Mouse (Mus musculus): ENCODE results near the gene Unc5b. TPM values are rescaled to one million over a fixed set of nuclear protein-coding genes. Genes with fewer than 3 reads are reported as not detected.
A peak's percentile ranks its signal among the peaks of the same experiment; 100 is the strongest.

Unc5b gene
- polyA plus RNA-seq, 1 experiment = 1.1 TPM

- Histone ChIP-seq H3K27ac (ENCODE audit: insufficient read depth, low read depth, low read length) (no peak overlapping the region), H3K4me1 (ENCODE audit: control insufficient read depth, insufficient read depth, low read length) (no peaks in the 10 kb centered on the region), H3K4me3 (ENCODE audit: insufficient read depth, low read length) (no peak overlapping the region)
- TF ChIP-seq CTCF (IDR thresholded peaks at IDR 0.05; ENCODE audit: low read depth, low read length) (no peak), POLR2A (IDR thresholded peaks at IDR 0.05; ENCODE audit: borderline replicate concordance, low read depth, low read length) (no peak)
These were observed 64.0 kb downstream of the Unc5b start for GRCm38 (mm10) chr10:60767400-60767799.

- Histone ChIP-seq H3K4me1 (ENCODE audit: control insufficient read depth, insufficient read depth, low read length) (no peaks in the 10 kb centered on the region), H3K4me3 (ENCODE audit: insufficient read depth, low read length) (no peak overlapping the region), H3K27ac (ENCODE audit: insufficient read depth, low read depth, low read length) (no peak overlapping the region)
- no peak for TF ChIP-seq POLR2A (IDR thresholded peaks at IDR 0.05; ENCODE audit: borderline replicate concordance, low read depth, low read length)
- TF ChIP-seq CTCF (IDR thresholded peaks at IDR 0.05; ENCODE audit: low read depth, low read length) = no peak
These were observed 69.3 kb downstream of the Unc5b start for GRCm38 (mm10) chr10:60762126-60762525.

- TF ChIP-seq POLR2A (IDR thresholded peaks at IDR 0.05; ENCODE audit: borderline replicate concordance, low read depth, low read length) = no peak
- TF ChIP-seq CTCF (IDR thresholded peaks at IDR 0.05; ENCODE audit: low read depth, low read length) = peak; percentile 80
- H3K4me1 ChIP-seq (ENCODE audit: control insufficient read depth, insufficient read depth, low read length) = no peaks in the 10 kb centered on the region
- no peak overlapping the region for H3K27ac ChIP-seq (ENCODE audit: insufficient read depth, low read depth, low read length)
- no peak overlapping the region for H3K4me3 ChIP-seq (ENCODE audit: insufficient read depth, low read length)
These were observed 71.0 kb downstream of the Unc5b start for GRCm38 (mm10) chr10:60760377-60760776.

- peak; percentile 81 for TF ChIP-seq CTCF (IDR thresholded peaks at IDR 0.05; ENCODE audit: low read depth, low read length)
- no peak for TF ChIP-seq POLR2A (IDR thresholded peaks at IDR 0.05; ENCODE audit: borderline replicate concordance, low read depth, low read length)
- H3K4me3 ChIP-seq (ENCODE audit: insufficient read depth, low read length) = no peak overlapping the region
- H3K4me1 ChIP-seq (ENCODE audit: control insufficient read depth, insufficient read depth, low read length) = peaks cover 6% of the 10 kb centered on the region
- no peak overlapping the region for H3K27ac ChIP-seq (ENCODE audit: insufficient read depth, low read depth, low read length)
These were observed 74.4 kb downstream of the Unc5b start for GRCm38 (mm10) chr10:60756992-60757391.

GRCm38 (mm10) chr10:60756146-60756545 is 75.2 kb downstream of the Unc5b start:
- no peak for TF ChIP-seq CTCF (IDR thresholded peaks at IDR 0.05; ENCODE audit: low read depth, low read length)
- TF ChIP-seq POLR2A (IDR thresholded peaks at IDR 0.05; ENCODE audit: borderline replicate concordance, low read depth, low read length) = no peak

GRCm38 (mm10) chr10:60753941-60754340 is 77.4 kb downstream of the Unc5b start:
- Histone ChIP-seq H3K27ac (ENCODE audit: insufficient read depth, low read depth, low read length) (no peak overlapping the region), H3K4me3 (ENCODE audit: insufficient read depth, low read length) (no peak overlapping the region), H3K4me1 (ENCODE audit: control insufficient read depth, insufficient read depth, low read length) (peaks cover 30% of the 10 kb centered on the region)
- TF ChIP-seq POLR2A (IDR thresholded peaks at IDR 0.05; ENCODE audit: borderline replicate concordance, low read depth, low read length) (no peak), CTCF (IDR thresholded peaks at IDR 0.05; ENCODE audit: low read depth, low read length) (no peak)

More at GRCm38 (mm10) chr10:60756146-60756545, 75.2 kb downstream of the Unc5b start:
- Histone ChIP-seq H3K27ac (ENCODE audit: insufficient read depth, low read depth, low read length) (no peak overlapping the region), H3K4me3 (ENCODE audit: insufficient read depth, low read length) (no peak overlapping the region), H3K4me1 (ENCODE audit: control insufficient read depth, insufficient read depth, low read length) (peaks cover 13% of the 10 kb centered on the region)

- Histone ChIP-seq H3K27ac (ENCODE audit: insufficient read depth, low read depth, low read length) (no peak overlapping the region), H3K4me1 (ENCODE audit: control insufficient read depth, insufficient read depth, low read length) (peaks cover 34% of the 10 kb centered on the region), H3K4me3 (ENCODE audit: insufficient read depth, low read length) (no peak overlapping the region)
- TF ChIP-seq POLR2A (IDR thresholded peaks at IDR 0.05; ENCODE audit: borderline replicate concordance, low read depth, low read length) (no peak), CTCF (IDR thresholded peaks at IDR 0.05; ENCODE audit: low read depth, low read length) (no peak)
These were observed 78.1 kb downstream of the Unc5b start for GRCm38 (mm10) chr10:60753261-60753660.

GRCm38 (mm10) chr10:60752040-60753020 is 79.1 kb downstream of the Unc5b start, which contains the start of gene Slc29a3:
Gene Slc29a3 (minus strand): TSS chr10:60752794.
- Histone ChIP-seq H3K4me3 (ENCODE audit: insufficient read depth, low read length) (peak within 1 kb of the TSS; percentile 76), H3K4me1 (ENCODE audit: control insufficient read depth, insufficient read depth, low read length) (peaks cover 43% of the 10 kb centered on the region), H3K27ac (ENCODE audit: insufficient read depth, low read depth, low read length) (peak within 1 kb of the TSS; percentile 44)
- peak; percentile 82; the same call in 1 of the 2 replicates for TF ChIP-seq POLR2A (IDR thresholded peaks at IDR 0.05; ENCODE audit: borderline replicate concordance, low read depth, low read length)
- no peak for TF ChIP-seq CTCF (IDR thresholded peaks at IDR 0.05; ENCODE audit: low read depth, low read length)

GRCm38 (mm10) chr10:60747667-60748212 is 83.6 kb downstream of the Unc5b start:
- no peak overlapping the region for H3K4me3 ChIP-seq (ENCODE audit: insufficient read depth, low read length)
- H3K27ac ChIP-seq (ENCODE audit: insufficient read depth, low read depth, low read length) = peak overlapping the region; percentile 55
- peaks cover 71% of the 10 kb centered on the region for H3K4me1 ChIP-seq (ENCODE audit: control insufficient read depth, insufficient read depth, low read length)
- TF ChIP-seq CTCF (IDR thresholded peaks at IDR 0.05; ENCODE audit: low read depth, low read length) (no peak), POLR2A (IDR thresholded peaks at IDR 0.05; ENCODE audit: borderline replicate concordance, low read depth, low read length) (no peak)

GRCm38 (mm10) chr10:60746512-60746911 is 84.9 kb downstream of the Unc5b start:
- Histone ChIP-seq H3K27ac (ENCODE audit: insufficient read depth, low read depth, low read length) (no peak overlapping the region), H3K4me1 (ENCODE audit: control insufficient read depth, insufficient read depth, low read length) (peaks cover 70% of the 10 kb centered on the region), H3K4me3 (ENCODE audit: insufficient read depth, low read length) (no peak overlapping the region)
- no peak for TF ChIP-seq CTCF (IDR thresholded peaks at IDR 0.05; ENCODE audit: low read depth, low read length)
- no peak for TF ChIP-seq POLR2A (IDR thresholded peaks at IDR 0.05; ENCODE audit: borderline replicate concordance, low read depth, low read length)

All from bone marrow macrophage, adult 2 months (primary cell).